Mouse (Mus musculus): Measurements from ENCODE around the gene F5. TPM values are rescaled to one million over a fixed set of nuclear protein-coding genes. Genes with fewer than 3 reads are reported as not detected.

Gene F5
- 0.21 and 0.27 TPM in 2 replicates for polyA plus RNA-seq (2014; fragmentation: Nextera tagmentation; extraction: Ambion mirVana)

GRCm38 (mm10) chr1:164151387-164152088 lies at the start of gene F5:
Gene F5, plus strand, starts transcription at chr1:164151838.
- 18% methylated on average over 16 of the region's 16 CpGs for WGBS
- H3K4me2 ChIP-seq (replicated peaks; ENCODE audit: low read depth, low read length): peak within 1 kb of the TSS; percentile 28; the same call in 1 of the 2 replicates
- H3K27ac ChIP-seq (ENCODE audit: low read depth, low read length): no peak within 1 kb of the TSS
- no peaks in the 10 kb centered on the region for H3K9me3 ChIP-seq (ENCODE audit: control insufficient read depth, low read length)
- peak; percentile 64 for ATAC-seq (ENCODE audit: low FRiP score, low TSS enrichment)
- H3K27me3 ChIP-seq (ENCODE audit: control insufficient read depth, insufficient read depth, low read length): no peaks in the 10 kb centered on the region
- H3K9ac ChIP-seq (ENCODE audit: low read depth, low read length): no peak within 1 kb of the TSS
- no peak within 1 kb of the TSS for H3K4me3 ChIP-seq (ENCODE audit: low read length)
- no peaks in the 10 kb centered on the region for H3K36me3 ChIP-seq (ENCODE audit: control insufficient read depth, insufficient read depth, low read length)
- H3K4me1 ChIP-seq (ENCODE audit: control insufficient read depth, insufficient read depth, low read length): no peaks in the 10 kb centered on the region

DNA sequence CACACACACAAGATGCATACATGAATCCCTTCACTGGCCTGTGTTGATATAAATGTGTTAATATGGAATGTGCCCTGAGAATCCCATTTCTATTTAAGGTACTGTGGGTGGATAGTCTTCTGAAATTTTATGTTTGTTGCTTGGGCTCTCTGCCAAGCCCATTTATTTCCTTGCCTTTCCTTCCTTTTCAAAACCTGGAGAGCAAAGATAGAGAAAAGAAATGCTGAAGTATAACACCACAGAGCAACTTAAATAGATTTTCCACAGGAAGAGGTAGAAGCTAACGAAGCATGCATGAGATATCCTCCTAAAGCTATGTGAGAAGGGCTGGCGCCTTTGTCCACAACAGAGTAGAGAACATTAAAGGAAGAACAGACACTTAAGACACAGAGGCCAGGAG lies 41.9 kb upstream of the F5 start:
- Histone ChIP-seq H3K27me3 (ENCODE audit: control insufficient read depth, insufficient read depth, low read length) (no peaks in the 10 kb centered on the region), H3K4me1 (ENCODE audit: control insufficient read depth, insufficient read depth, low read length) (no peaks in the 10 kb centered on the region), H3K36me3 (ENCODE audit: control insufficient read depth, insufficient read depth, low read length) (no peaks in the 10 kb centered on the region), H3K4me2 (replicated peaks; ENCODE audit: low read depth, low read length) (no peak overlapping the region), H3K4me3 (ENCODE audit: low read length) (no peak overlapping the region), H3K9me3 (ENCODE audit: control insufficient read depth, low read length) (no peaks in the 10 kb centered on the region), H3K9ac (ENCODE audit: low read depth, low read length) (no peak overlapping the region), H3K27ac (ENCODE audit: low read depth, low read length) (no peak overlapping the region)
- 62% methylated on average over 2 of the region's 2 CpGs for WGBS
- ATAC-seq (ENCODE audit: low FRiP score, low TSS enrichment): no peak

GRCm38 (mm10) chr1:164110591-164111329 lies 40.9 kb upstream of the F5 start:
- H3K27me3 ChIP-seq (ENCODE audit: control insufficient read depth, insufficient read depth, low read length): no peaks in the 10 kb centered on the region
- H3K4me1 ChIP-seq (ENCODE audit: control insufficient read depth, insufficient read depth, low read length): no peaks in the 10 kb centered on the region
- no peaks in the 10 kb centered on the region for H3K36me3 ChIP-seq (ENCODE audit: control insufficient read depth, insufficient read depth, low read length)
- no peak for ATAC-seq (ENCODE audit: low FRiP score, low TSS enrichment)
- H3K4me3 ChIP-seq (ENCODE audit: low read length): no peak overlapping the region
- H3K4me2 ChIP-seq (replicated peaks; ENCODE audit: low read depth, low read length): no peak overlapping the region
- no peak overlapping the region for H3K9ac ChIP-seq (ENCODE audit: low read depth, low read length)
- WGBS: 93% methylated on average over 9 of the region's 9 CpGs
- no peak overlapping the region for H3K27ac ChIP-seq (ENCODE audit: low read depth, low read length)
- H3K9me3 ChIP-seq (ENCODE audit: control insufficient read depth, low read length): no peaks in the 10 kb centered on the region

DNA sequence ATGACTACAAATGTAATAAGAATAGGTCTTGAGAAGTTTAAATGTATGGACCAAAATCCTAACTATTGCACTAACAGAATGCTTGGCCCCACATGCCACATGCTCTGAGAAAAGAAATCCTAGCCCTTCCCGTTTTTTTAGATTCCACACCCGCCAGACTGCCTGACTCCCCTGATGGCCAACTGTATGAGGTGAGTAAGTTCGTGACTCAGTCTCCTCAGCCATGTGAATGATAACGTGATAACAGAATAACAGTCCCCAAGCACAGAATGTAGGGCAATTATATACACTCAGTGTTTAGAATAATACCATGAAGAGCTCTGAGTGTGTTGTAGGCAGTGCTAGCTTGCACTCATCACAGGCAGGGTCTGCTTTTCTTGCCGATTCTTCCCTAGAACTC lies 37.4 kb upstream of the F5 start:
- Histone ChIP-seq H3K4me2 (replicated peaks; ENCODE audit: low read depth, low read length) (no peak overlapping the region), H3K9ac (ENCODE audit: low read depth, low read length) (no peak overlapping the region), H3K4me1 (ENCODE audit: control insufficient read depth, insufficient read depth, low read length) (no peaks in the 10 kb centered on the region), H3K4me3 (ENCODE audit: low read length) (no peak overlapping the region), H3K27ac (ENCODE audit: low read depth, low read length) (no peak overlapping the region), H3K9me3 (ENCODE audit: control insufficient read depth, low read length) (no peaks in the 10 kb centered on the region), H3K36me3 (ENCODE audit: control insufficient read depth, insufficient read depth, low read length) (no peaks in the 10 kb centered on the region), H3K27me3 (ENCODE audit: control insufficient read depth, insufficient read depth, low read length) (no peaks in the 10 kb centered on the region)
- 79% methylated on average over 5 of the region's 5 CpGs for WGBS
- ATAC-seq (ENCODE audit: low FRiP score, low TSS enrichment): no peak

GRCm38 (mm10) chr1:164114947-164115493 lies 36.6 kb upstream of the F5 start, which contains the start of gene Selp:
Gene Selp, plus strand, starts transcription at chr1:164115264.
- no peak within 1 kb of the TSS for H3K4me3 ChIP-seq (ENCODE audit: low read length)
- H3K9me3 ChIP-seq (ENCODE audit: control insufficient read depth, low read length): no peaks in the 10 kb centered on the region
- H3K4me2 ChIP-seq (replicated peaks; ENCODE audit: low read depth, low read length): no peak within 1 kb of the TSS
- ATAC-seq (ENCODE audit: low FRiP score, low TSS enrichment): no peak
- H3K36me3 ChIP-seq (ENCODE audit: control insufficient read depth, insufficient read depth, low read length): no peaks in the 10 kb centered on the region
- no peak within 1 kb of the TSS for H3K9ac ChIP-seq (ENCODE audit: low read depth, low read length)
- 54% methylated on average over 8 of the region's 8 CpGs for WGBS
- no peaks in the 10 kb centered on the region for H3K27me3 ChIP-seq (ENCODE audit: control insufficient read depth, insufficient read depth, low read length)
- H3K27ac ChIP-seq (ENCODE audit: low read depth, low read length): no peak within 1 kb of the TSS
- H3K4me1 ChIP-seq (ENCODE audit: control insufficient read depth, insufficient read depth, low read length): no peaks in the 10 kb centered on the region

- Histone ChIP-seq H3K4me1 (ENCODE audit: control insufficient read depth, insufficient read depth, low read length) (no peaks in the 10 kb centered on the region), H3K9me3 (ENCODE audit: control insufficient read depth, low read length) (no peaks in the 10 kb centered on the region), H3K27ac (ENCODE audit: low read depth, low read length) (no peak overlapping the region), H3K4me3 (ENCODE audit: low read length) (no peak overlapping the region), H3K27me3 (ENCODE audit: control insufficient read depth, insufficient read depth, low read length) (no peaks in the 10 kb centered on the region), H3K4me2 (replicated peaks; ENCODE audit: low read depth, low read length) (no peak overlapping the region), H3K36me3 (ENCODE audit: control insufficient read depth, insufficient read depth, low read length) (no peaks in the 10 kb centered on the region), H3K9ac (ENCODE audit: low read depth, low read length) (no peak overlapping the region)
- WGBS: 91% methylated on average over 6 of the region's 6 CpGs
- ATAC-seq (ENCODE audit: low FRiP score, low TSS enrichment): no peak
Observed at GRCm38 (mm10) chr1:164115647-164116046, 36.0 kb upstream of the F5 start.

DNA sequence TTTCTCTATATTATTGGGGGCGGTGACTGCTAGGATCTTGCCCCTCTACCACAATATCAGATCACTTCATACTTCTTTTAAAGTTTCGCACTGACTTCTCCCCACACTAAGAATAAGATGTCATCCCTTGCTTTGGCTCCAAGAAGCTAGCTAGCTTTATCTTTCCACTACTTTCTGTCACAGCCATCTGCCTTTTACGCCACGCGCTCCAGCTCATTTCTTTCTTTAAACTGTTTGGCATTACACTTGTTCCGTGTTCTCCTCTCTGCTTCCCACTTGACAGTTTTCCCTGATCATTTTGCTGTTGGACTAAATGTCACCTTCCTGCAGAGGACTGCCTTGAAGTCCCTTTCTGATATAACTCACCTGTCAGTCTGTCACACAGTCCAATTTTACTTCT lies 33.8 kb upstream of the F5 start:
- no peak for ATAC-seq (ENCODE audit: low FRiP score, low TSS enrichment)
- 86% methylated on average over 6 of the region's 6 CpGs for WGBS
- Histone ChIP-seq H3K9me3 (ENCODE audit: control insufficient read depth, low read length) (no peaks in the 10 kb centered on the region), H3K4me2 (replicated peaks; ENCODE audit: low read depth, low read length) (no peak overlapping the region), H3K4me1 (ENCODE audit: control insufficient read depth, insufficient read depth, low read length) (no peaks in the 10 kb centered on the region), H3K9ac (ENCODE audit: low read depth, low read length) (no peak overlapping the region), H3K36me3 (ENCODE audit: control insufficient read depth, insufficient read depth, low read length) (no peaks in the 10 kb centered on the region), H3K27me3 (ENCODE audit: control insufficient read depth, insufficient read depth, low read length) (no peaks in the 10 kb centered on the region), H3K4me3 (ENCODE audit: low read length) (no peak overlapping the region), H3K27ac (ENCODE audit: low read depth, low read length) (no peak overlapping the region)

- Histone ChIP-seq H3K4me3 (ENCODE audit: low read length) (no peak overlapping the region), H3K36me3 (ENCODE audit: control insufficient read depth, insufficient read depth, low read length) (no peaks in the 10 kb centered on the region), H3K27ac (ENCODE audit: low read depth, low read length) (no peak overlapping the region), H3K4me1 (ENCODE audit: control insufficient read depth, insufficient read depth, low read length) (no peaks in the 10 kb centered on the region), H3K4me2 (replicated peaks; ENCODE audit: low read depth, low read length) (no peak overlapping the region), H3K27me3 (ENCODE audit: control insufficient read depth, insufficient read depth, low read length) (no peaks in the 10 kb centered on the region), H3K9me3 (ENCODE audit: control insufficient read depth, low read length) (no peaks in the 10 kb centered on the region), H3K9ac (ENCODE audit: low read depth, low read length) (no peak overlapping the region)
- ATAC-seq (ENCODE audit: low FRiP score, low TSS enrichment): no peak
- WGBS: 60% methylated on average over 3 of the region's 3 CpGs
Observed at GRCm38 (mm10) chr1:164119892-164120776, 31.5 kb upstream of the F5 start.
